Mouse (Mus musculus): ENCODE measurements around the gene Dpep1.

Dpep1 gene

GRCm38 (mm10) chr8:123203571-123203970, 17.5 kb downstream of the Dpep1 start:
- in situ Hi-C loops (cut with MboI, MseI), result loop anchor here in 1 of 2 experiments (5.0 kb wide), 1 partner anchor 91 kb away; no protein-coding TSS in a partner anchor

- in situ Hi-C loops (cut with MboI, MseI), result no loop called here
Measured at GRCm38 (mm10) chr8:123211876-123212275, 25.8 kb downstream of the Dpep1 start.

GRCm38 (mm10) chr8:123212321-123213117, 26.5 kb downstream of the Dpep1 start, which contains the start of the genes Chmp1a and Spata33:
Gene Chmp1a, minus strand, starts transcription at chr8:123212763.
Gene Spata33, plus strand, starts transcription at chr8:123212832.
- in situ Hi-C loops (cut with MboI, MseI), result no loop called here

GRCm38 (mm10) chr8:123213118-123213772, 27.2 kb downstream of the Dpep1 start:
- in situ Hi-C loops (cut with MboI, MseI), result no loop called here

GRCm38 (mm10) chr8:123215430-123215829, 29.4 kb downstream of the Dpep1 start:
- in situ Hi-C loops (cut with MboI, MseI), result no loop called here

- in situ Hi-C loops (cut with MboI, MseI), result loop anchor here in 1 of 2 experiments (10.0 kb wide), 1 partner anchor 354 kb away; no protein-coding TSS in a partner anchor
Measured at GRCm38 (mm10) chr8:123220917-123221316, 34.9 kb downstream of the Dpep1 start.

- in situ Hi-C loops (cut with MboI, MseI), result loop anchor here in 1 of 2 experiments (10.0 kb wide), 1 partner anchor 350 kb away; no protein-coding TSS in a partner anchor
Measured at GRCm38 (mm10) chr8:123224278-123225266, 38.5 kb downstream of the Dpep1 start, which contains the start of gene Cdk10. Gene Cdk10, plus strand, starts transcription at chr8:123224842.

GRCm38 (mm10) chr8:123228416-123228815, 42.4 kb downstream of the Dpep1 start:
- in situ Hi-C loops (cut with MboI, MseI), result loop anchor here in 1 of 2 experiments (10.0 kb wide), 1 partner anchor 346 kb away; no protein-coding TSS in a partner anchor

GRCm38 (mm10) chr8:123230326-123230725, 44.3 kb downstream of the Dpep1 start:
- in situ Hi-C loops (cut with MboI, MseI), result loop anchor here in 1 of 2 experiments (5.0 kb wide), 1 partner anchor 87 kb away; the partner anchor contains the start of gene Fanca

GRCm38 (mm10) chr8:123231742-123232141, 45.7 kb downstream of the Dpep1 start:
- in situ Hi-C loops (cut with MboI, MseI), result loop anchor here in 1 of 2 experiments (5.0 kb wide), 1 partner anchor 86 kb away; the partner anchor contains the start of gene Fanca

- in situ Hi-C loops (cut with MboI, MseI), result loop anchor here in 1 of 2 experiments (5.0 kb wide), 1 partner anchor 85 kb away; the partner anchor contains the start of gene Fanca
Measured at GRCm38 (mm10) chr8:123232553-123232952, 46.5 kb downstream of the Dpep1 start.

GRCm38 (mm10) chr8:123233300-123233699, 47.3 kb downstream of the Dpep1 start:
- in situ Hi-C loops (cut with MboI, MseI), result loop anchor here in 1 of 2 experiments (5.0 kb wide), 1 partner anchor 84 kb away; the partner anchor contains the start of gene Fanca

GRCm38 (mm10) chr8:123233760-123234159, 47.7 kb downstream of the Dpep1 start:
- in situ Hi-C loops (cut with MboI, MseI), result loop anchor here in 1 of 2 experiments (5.0 kb wide), 1 partner anchor 84 kb away; the partner anchor contains the start of gene Fanca

GRCm38 (mm10) chr8:123234918-123235519, 49.0 kb downstream of the Dpep1 start:
- in situ Hi-C loops (cut with MboI, MseI), result loop anchor here in 1 of 2 experiments (5.0 kb wide), 1 partner anchor 82 kb away; the partner anchor contains the start of gene Fanca

- in situ Hi-C loops (cut with MboI, MseI), result no loop called here
Measured at GRCm38 (mm10) chr8:123235520-123236497, 49.8 kb downstream of the Dpep1 start, which contains the start of gene Spata2l. Gene Spata2l, minus strand, starts transcription at chr8:123236233.

GRCm38 (mm10) chr8:123239398-123239797, 53.4 kb downstream of the Dpep1 start:
- in situ Hi-C loops (cut with MboI, MseI), result no loop called here

GRCm38 (mm10) chr8:123242107-123242923, 56.3 kb downstream of the Dpep1 start:
- in situ Hi-C loops (cut with MboI, MseI), result no loop called here

- in situ Hi-C loops (cut with MboI, MseI), result no loop called here
Measured at GRCm38 (mm10) chr8:123243053-123243452, 57.0 kb downstream of the Dpep1 start.

Measured in T-helper 17 cell (primary cell).